Mouse (Mus musculus): ENCODE results near the gene Zfp316. TPM values are rescaled to one million over a fixed set of nuclear protein-coding genes. Genes with fewer than 3 reads are reported as not detected.
A peak's percentile ranks its signal among the peaks of the same experiment; 100 is the strongest.

The Zfp316 gene
- total RNA-seq, 1 experiment: 1.6 TPM

GRCm38 (mm10) chr5:143292879-143293278 is 23.1 kb upstream of the Zfp316 start:
- Histone ChIP-seq H3K9me3 (ENCODE audit: control insufficient read depth, insufficient read depth, low read depth, low read length) (no peaks in the 10 kb centered on the region), H3K4me3 (ENCODE audit: insufficient read depth in 1 of 2, low read depth in 1 of 2, low read length in 2 of 2, poor library complexity in 1 of 2, severe bottlenecking in 1 of 2) (peak overlapping the region; percentile 61 to 62), H3K4me1 (ENCODE audit: control insufficient read depth in 2 of 2, insufficient read depth in 2 of 2, low read length in 2 of 2, poor library complexity in 1 of 2) (peaks cover under 1 to 2% of the 10 kb centered on the region in 2 experiments; a peak in 2 of 4 replicates), H3K36me3 (ENCODE audit: control insufficient read depth, insufficient read depth, low read length, poor library complexity, severe bottlenecking) (no peaks in the 10 kb centered on the region), H3K9ac (ENCODE audit: insufficient read depth, low read depth, low read length, poor library complexity, severe bottlenecking) (peak overlapping the region; percentile 61; the same call in 1 of the 2 replicates), H3K27ac (ENCODE audit: insufficient read depth, low read depth, low read length, poor library complexity, severe bottlenecking) (no peak overlapping the region)
- no peak for DNase-seq (ENCODE audit: low read depth, low spot score)
- in situ Hi-C loops (cut with MboI; ENCODE audit: low sequenced_read_pairs in 2 of 2, unreplicated experiment in 2 of 2): no loop called here
- no peak for TF ChIP-seq HCFC1 (IDR thresholded peaks at IDR 0.05; ENCODE audit: borderline replicate concordance, insufficient read depth, low read length)
- no peak for TF ChIP-seq MAFK (IDR thresholded peaks at IDR 0.05; ENCODE audit: insufficient read depth, low read depth, low read length)
- no peak for TF ChIP-seq CHD2 (IDR thresholded peaks at IDR 0.05; ENCODE audit: low read depth, low read length)
- no peak for TF ChIP-seq ZNF384 (IDR thresholded peaks at IDR 0.05; ENCODE audit: low read depth, low read length)
- no peak for TF ChIP-seq ZC3H11A (IDR thresholded peaks at IDR 0.05; ENCODE audit: borderline replicate concordance, low read depth, low read length)

GRCm38 (mm10) chr5:143289299-143289698 is 19.5 kb upstream of the Zfp316 start:
- Histone ChIP-seq H3K9me3 (ENCODE audit: control insufficient read depth, insufficient read depth, low read depth, low read length) (no peaks in the 10 kb centered on the region), H3K4me1 (ENCODE audit: control insufficient read depth in 2 of 2, insufficient read depth in 2 of 2, low read length in 2 of 2, poor library complexity in 1 of 2) (peaks cover 0 to 4% of the 10 kb centered on the region in 2 experiments; a peak in 1 of 4 replicates), H3K9ac (ENCODE audit: insufficient read depth, low read depth, low read length, poor library complexity, severe bottlenecking) (no peak overlapping the region), H3K4me3 (ENCODE audit: insufficient read depth in 1 of 2, low read depth in 1 of 2, low read length in 2 of 2, poor library complexity in 1 of 2, severe bottlenecking in 1 of 2) (no peak overlapping the region), H3K36me3 (ENCODE audit: control insufficient read depth, insufficient read depth, low read length, poor library complexity, severe bottlenecking) (no peaks in the 10 kb centered on the region), H3K27ac (ENCODE audit: insufficient read depth, low read depth, low read length, poor library complexity, severe bottlenecking) (no peak overlapping the region)
- no peak for TF ChIP-seq CHD2 (IDR thresholded peaks at IDR 0.05; ENCODE audit: low read depth, low read length)
- TF ChIP-seq HCFC1 (IDR thresholded peaks at IDR 0.05; ENCODE audit: borderline replicate concordance, insufficient read depth, low read length): no peak
- no peak for TF ChIP-seq MAFK (IDR thresholded peaks at IDR 0.05; ENCODE audit: insufficient read depth, low read depth, low read length)
- TF ChIP-seq ZC3H11A (IDR thresholded peaks at IDR 0.05; ENCODE audit: borderline replicate concordance, low read depth, low read length): no peak
- no peak for TF ChIP-seq ZNF384 (IDR thresholded peaks at IDR 0.05; ENCODE audit: low read depth, low read length)
- DNase-seq (ENCODE audit: low read depth, low spot score): no peak
- in situ Hi-C loops (cut with MboI; ENCODE audit: low sequenced_read_pairs in 2 of 2, unreplicated experiment in 2 of 2): no loop called here

- H3K36me3 ChIP-seq (ENCODE audit: control insufficient read depth, insufficient read depth, low read length, poor library complexity, severe bottlenecking): no peaks in the 10 kb centered on the region
- DNase-seq (ENCODE audit: low read depth, low spot score): no peak
- H3K27ac ChIP-seq (ENCODE audit: insufficient read depth, low read depth, low read length, poor library complexity, severe bottlenecking): no peak overlapping the region
- in situ Hi-C loops (cut with MboI; ENCODE audit: low sequenced_read_pairs in 2 of 2, unreplicated experiment in 2 of 2): no loop called here
- H3K9me3 ChIP-seq (ENCODE audit: control insufficient read depth, insufficient read depth, low read depth, low read length): no peaks in the 10 kb centered on the region
- H3K4me3 ChIP-seq (ENCODE audit: insufficient read depth in 1 of 2, low read depth in 1 of 2, low read length in 2 of 2, poor library complexity in 1 of 2, severe bottlenecking in 1 of 2): peak overlapping the region in 1 of 2 experiments; percentile 62; a peak in 2 of 4 replicates
- H3K4me1 ChIP-seq (ENCODE audit: control insufficient read depth in 2 of 2, insufficient read depth in 2 of 2, low read length in 2 of 2, poor library complexity in 1 of 2): peaks cover 0 to 4% of the 10 kb centered on the region in 2 experiments; a peak in 1 of 4 replicates
- no peak overlapping the region for H3K9ac ChIP-seq (ENCODE audit: insufficient read depth, low read depth, low read length, poor library complexity, severe bottlenecking)
- no peak for TF ChIP-seq ZC3H11A (IDR thresholded peaks at IDR 0.05; ENCODE audit: borderline replicate concordance, low read depth, low read length)
- no peak for TF ChIP-seq HCFC1 (IDR thresholded peaks at IDR 0.05; ENCODE audit: borderline replicate concordance, insufficient read depth, low read length)
- no peak for TF ChIP-seq CHD2 (IDR thresholded peaks at IDR 0.05; ENCODE audit: low read depth, low read length)
- TF ChIP-seq ZNF384 (IDR thresholded peaks at IDR 0.05; ENCODE audit: low read depth, low read length): no peak
- TF ChIP-seq MAFK (IDR thresholded peaks at IDR 0.05; ENCODE audit: insufficient read depth, low read depth, low read length): no peak
Measured at GRCm38 (mm10) chr5:143288378-143288911, 18.6 kb upstream of the Zfp316 start.

GRCm38 (mm10) chr5:143287774-143288328 is 18.0 kb upstream of the Zfp316 start:
- Histone ChIP-seq H3K4me1 (ENCODE audit: control insufficient read depth in 2 of 2, insufficient read depth in 2 of 2, low read length in 2 of 2, poor library complexity in 1 of 2) (peaks cover 0 to 4% of the 10 kb centered on the region in 2 experiments; a peak in 1 of 4 replicates), H3K36me3 (ENCODE audit: control insufficient read depth, insufficient read depth, low read length, poor library complexity, severe bottlenecking) (no peaks in the 10 kb centered on the region), H3K27ac (ENCODE audit: insufficient read depth, low read depth, low read length, poor library complexity, severe bottlenecking) (no peak overlapping the region), H3K4me3 (ENCODE audit: insufficient read depth in 1 of 2, low read depth in 1 of 2, low read length in 2 of 2, poor library complexity in 1 of 2, severe bottlenecking in 1 of 2) (peak overlapping the region; percentile 12 to 62), H3K9me3 (ENCODE audit: control insufficient read depth, insufficient read depth, low read depth, low read length) (no peaks in the 10 kb centered on the region), H3K9ac (ENCODE audit: insufficient read depth, low read depth, low read length, poor library complexity, severe bottlenecking) (peak overlapping the region; percentile 63)
- DNase-seq (ENCODE audit: low read depth, low spot score): no peak
- no peak for TF ChIP-seq ZNF384 (IDR thresholded peaks at IDR 0.05; ENCODE audit: low read depth, low read length)
- no peak for TF ChIP-seq CHD2 (IDR thresholded peaks at IDR 0.05; ENCODE audit: low read depth, low read length)
- TF ChIP-seq ZC3H11A (IDR thresholded peaks at IDR 0.05; ENCODE audit: borderline replicate concordance, low read depth, low read length): no peak
- no peak for TF ChIP-seq HCFC1 (IDR thresholded peaks at IDR 0.05; ENCODE audit: borderline replicate concordance, insufficient read depth, low read length)
- no peak for TF ChIP-seq MAFK (IDR thresholded peaks at IDR 0.05; ENCODE audit: insufficient read depth, low read depth, low read length)
- in situ Hi-C loops (cut with MboI; ENCODE audit: low sequenced_read_pairs in 2 of 2, unreplicated experiment in 2 of 2): no loop called here
